Mouse (Mus musculus) ES-Bruce4 (cell line): ENCODE measurements around the gene Akna. TPM values are rescaled to one million over a fixed set of nuclear protein-coding genes. Genes with fewer than 3 reads are reported as not detected.

ENCODE experiments used
- H3K27ac ChIP-seq: 2 replicates; pipeline ENCODE4 v1.5.1; 2012; ENCODE audit warnings: low read length, inconsistent platforms; ENCODE audit not compliant: insufficient read depth
- H3K27me3 ChIP-seq: 2 replicates; pipeline ENCODE4 v1.6.1; 2012; ENCODE audit warnings: mild to moderate bottlenecking, low read length, inconsistent platforms; ENCODE audit not compliant: control insufficient read depth, poor library complexity, insufficient read depth, severe bottlenecking
- H3K36me3 ChIP-seq: 2 replicates; pipeline ENCODE4 v1.6.1; 2012; ENCODE audit warnings: inconsistent platforms, mild to moderate bottlenecking, low read length, moderate library complexity; ENCODE audit not compliant: control insufficient read depth, poor library complexity, insufficient read depth, severe bottlenecking
- H3K4me1 ChIP-seq: one replicate; pipeline ENCODE4 v1.8.1; 2011; ENCODE audit warnings: low read length; ENCODE audit not compliant: control insufficient read depth, insufficient read depth
- H3K4me3 ChIP-seq: 2 replicates; pipeline ENCODE4 v1.5.1; 2011; ENCODE audit warnings: low read depth, mild to moderate bottlenecking, low read length
- H3K9ac ChIP-seq: 2 replicates; pipeline ENCODE4 v1.6.1; 2012; ENCODE audit warnings: low read depth, mild to moderate bottlenecking, inconsistent platforms; ENCODE audit not compliant: poor library complexity, severe bottlenecking
- H3K9me3 ChIP-seq: replicated peaks from 2 replicates; pipeline ENCODE4 v1.6.1; 2012; ENCODE audit warnings: mild to moderate bottlenecking, low read length, inconsistent platforms; ENCODE audit not compliant: control insufficient read depth, poor library complexity, insufficient read depth, severe bottlenecking
- CTCF ChIP-seq: IDR thresholded peaks from one replicate; pipeline ENCODE4 v1.8.1; 2011; ENCODE audit warnings: low read depth, low read length
- EP300 ChIP-seq: IDR thresholded peaks from 2 replicates; pipeline ENCODE4 v1.6.1; 2011; ENCODE audit warnings: low read depth, low read length; ENCODE audit not compliant: insufficient read depth
- POLR2A ChIP-seq: IDR thresholded peaks from one replicate; pipeline ENCODE4 v1.8.1; 2011; ENCODE audit warnings: low read length; ENCODE audit not compliant: insufficient read depth
- polyA plus RNA-seq: library from polyadenylated mRNA; stranded (reverse); fragments of >200 nt; gene quantifications from 2 replicates; pipeline ENCODE4 v1.2.4, GENCODE M21; 2011; ENCODE audit warnings: low read depth; ENCODE audit not compliant: missing spikeins, insufficient read depth, insufficient read length

Akna gene
- polyA plus RNA-seq, 1 experiment: 4.0 TPM

DNA sequence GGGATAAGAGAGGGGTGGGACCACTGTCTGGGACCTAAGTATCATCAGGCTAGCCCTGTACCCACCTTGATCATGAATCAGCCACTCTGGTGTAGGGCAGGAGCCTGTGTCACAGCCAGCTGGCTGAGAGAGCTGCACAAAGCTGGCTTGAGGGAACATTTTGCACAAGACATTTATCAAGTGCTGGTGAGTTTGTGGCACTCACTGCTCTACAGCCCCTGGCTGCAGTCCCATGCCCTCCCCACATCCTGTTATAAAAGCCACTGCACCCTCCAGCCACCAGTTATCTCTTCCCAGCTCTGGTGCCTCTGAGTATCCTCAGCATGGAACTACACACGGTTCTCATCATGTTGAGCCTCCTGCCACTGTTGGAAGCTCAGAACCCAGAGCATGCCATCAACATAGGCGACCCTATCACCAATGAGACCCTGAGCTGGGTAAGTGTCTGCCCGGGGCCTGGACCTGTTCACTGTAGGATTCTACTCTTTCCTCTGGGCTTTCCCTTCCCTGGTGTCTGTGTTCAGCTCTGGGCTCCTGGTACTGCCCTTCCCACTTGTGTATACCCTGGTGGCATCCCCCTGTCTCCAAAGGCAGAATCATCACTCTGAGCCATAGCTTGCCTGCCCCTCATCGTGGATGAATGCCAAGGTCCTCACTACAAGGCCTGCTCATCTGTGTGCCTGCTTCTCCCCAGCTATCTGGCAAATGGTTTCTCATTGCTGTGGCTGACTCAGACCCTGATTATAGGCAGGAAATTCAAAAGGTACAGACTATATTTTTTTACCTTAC is 47.1 kb downstream of the Akna start, which contains the start of gene Orm3:
Gene Orm3 (plus strand): TSS at position 286 of the 789 bp plus-strand sequence.
- H3K36me3 ChIP-seq: no peaks in the 10 kb centered on the region
- no peak within 1 kb of the TSS for H3K27ac ChIP-seq
- TF ChIP-seq POLR2A: no peak
- TF ChIP-seq EP300: no peak
- no peak for TF ChIP-seq CTCF
- no peaks in the 10 kb centered on the region for H3K4me1 ChIP-seq
- H3K9ac ChIP-seq: no peak within 1 kb of the TSS
- H3K4me3 ChIP-seq: no peak within 1 kb of the TSS
- H3K9me3 ChIP-seq: no peaks in the 10 kb centered on the region
- H3K27me3 ChIP-seq: no peaks in the 10 kb centered on the region

DNA sequence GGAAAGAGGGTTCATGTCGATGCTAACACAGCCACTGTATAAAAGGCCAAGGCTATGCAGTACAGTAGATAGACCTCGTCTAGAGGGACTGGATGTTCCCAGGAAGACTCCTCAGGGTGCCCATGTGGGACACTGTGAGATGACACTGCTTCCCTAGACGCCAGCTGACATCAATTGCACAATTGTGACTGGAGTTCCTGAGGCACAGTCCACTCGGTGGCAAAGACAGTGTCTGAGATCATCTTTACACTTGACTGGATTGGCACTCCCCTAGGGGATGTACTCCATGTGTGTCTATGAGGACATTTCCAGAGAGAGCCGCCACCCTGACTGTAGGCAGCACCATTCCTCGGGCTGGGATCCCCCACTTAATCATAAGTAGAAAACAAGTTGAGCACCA is 54.6 kb downstream of the Akna start:
- Histone ChIP-seq H3K36me3 (no peaks in the 10 kb centered on the region), H3K9ac (no peak overlapping the region), H3K27me3 (no peaks in the 10 kb centered on the region), H3K27ac (no peak overlapping the region), H3K4me1 (no peaks in the 10 kb centered on the region), H3K9me3 (no peaks in the 10 kb centered on the region), H3K4me3 (no peak overlapping the region)
- TF ChIP-seq CTCF: no peak
- TF ChIP-seq EP300: no peak
- TF ChIP-seq POLR2A: no peak

DNA sequence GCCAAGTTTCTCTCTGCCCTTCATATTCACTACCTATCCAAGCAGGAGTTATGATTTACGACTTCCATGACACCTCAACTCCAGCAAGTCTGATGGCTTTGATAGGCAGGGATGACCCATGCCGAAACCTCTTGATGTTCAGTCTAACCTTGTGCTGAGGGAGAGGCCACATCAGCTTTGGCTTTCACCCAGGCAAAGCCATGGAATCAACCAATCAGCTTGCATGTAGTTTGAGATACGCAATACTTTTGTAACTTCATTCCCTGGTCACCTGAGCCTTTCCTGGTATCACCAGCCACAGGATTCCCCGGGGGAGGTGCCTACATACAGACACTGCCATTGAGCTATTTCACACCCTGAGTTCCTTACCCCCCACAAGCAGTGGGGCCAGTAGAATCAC is 56.5 kb downstream of the Akna start:
- no peaks in the 10 kb centered on the region for H3K36me3 ChIP-seq
- H3K4me3 ChIP-seq: no peak overlapping the region
- no peak for TF ChIP-seq EP300
- no peak for TF ChIP-seq POLR2A
- no peak for TF ChIP-seq CTCF
- H3K9me3 ChIP-seq: no peaks in the 10 kb centered on the region
- H3K9ac ChIP-seq: no peak overlapping the region
- H3K4me1 ChIP-seq: no peaks in the 10 kb centered on the region
- H3K27ac ChIP-seq: no peak overlapping the region
- H3K27me3 ChIP-seq: no peaks in the 10 kb centered on the region

DNA sequence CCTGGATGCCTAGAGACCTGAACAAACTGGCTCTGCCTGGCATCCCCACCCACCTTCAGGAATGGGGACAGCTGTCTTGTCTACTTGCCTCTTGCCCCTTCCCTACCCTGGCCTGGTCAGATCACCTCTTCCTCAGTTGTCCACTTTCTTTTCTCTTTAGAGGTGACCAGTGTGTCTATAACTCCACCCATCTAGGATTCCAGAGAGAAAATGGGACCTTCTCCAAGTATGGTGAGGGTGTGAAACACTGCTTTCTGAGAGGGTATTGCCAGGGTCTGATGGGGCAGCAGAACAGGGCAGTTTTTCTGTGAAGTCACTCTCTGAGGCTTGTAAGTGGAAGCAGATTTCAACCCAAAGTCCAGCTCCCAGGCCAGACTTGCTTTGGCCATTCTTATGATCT is 57.9 kb downstream of the Akna start:
- TF ChIP-seq EP300 (no peak), CTCF (no peak)
- H3K4me1 ChIP-seq: no peaks in the 10 kb centered on the region
- H3K27ac ChIP-seq: no peak overlapping the region
- H3K27me3 ChIP-seq: no peaks in the 10 kb centered on the region
- no peaks in the 10 kb centered on the region for H3K9me3 ChIP-seq
- no peaks in the 10 kb centered on the region for H3K36me3 ChIP-seq
- no peak overlapping the region for H3K4me3 ChIP-seq
- no peak overlapping the region for H3K9ac ChIP-seq

DNA sequence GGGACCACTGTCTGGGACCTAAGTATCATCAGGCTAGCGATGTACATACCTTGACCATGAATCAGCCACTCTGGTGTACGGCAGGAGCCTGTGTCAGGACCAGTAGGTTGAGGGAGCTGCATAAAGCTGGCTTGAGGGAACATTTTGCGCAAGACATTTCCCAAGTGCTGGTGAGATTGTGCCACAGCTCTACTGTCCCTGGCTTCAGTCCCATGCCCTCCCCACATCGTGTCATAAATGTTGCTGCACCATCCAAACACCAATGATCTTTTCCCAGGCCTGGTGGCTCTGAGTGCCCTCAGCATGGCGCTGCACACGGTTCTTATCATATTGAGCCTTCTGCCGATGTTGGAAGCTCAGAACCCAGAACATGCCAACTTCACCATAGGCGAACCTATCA is 58.9 kb downstream of the Akna start, which contains the start of gene Orm1:
Gene Orm1 (plus strand): TSS at position 266 of the 400 bp plus-strand sequence.
- H3K27me3 ChIP-seq: no peaks in the 10 kb centered on the region
- TF ChIP-seq POLR2A (no peak), CTCF (no peak), EP300 (no peak)
- no peaks in the 10 kb centered on the region for H3K36me3 ChIP-seq
- H3K4me3 ChIP-seq: no peak within 1 kb of the TSS
- H3K9ac ChIP-seq: no peak within 1 kb of the TSS
- no peaks in the 10 kb centered on the region for H3K4me1 ChIP-seq
- H3K9me3 ChIP-seq: no peaks in the 10 kb centered on the region
- H3K27ac ChIP-seq: no peak within 1 kb of the TSS

DNA sequence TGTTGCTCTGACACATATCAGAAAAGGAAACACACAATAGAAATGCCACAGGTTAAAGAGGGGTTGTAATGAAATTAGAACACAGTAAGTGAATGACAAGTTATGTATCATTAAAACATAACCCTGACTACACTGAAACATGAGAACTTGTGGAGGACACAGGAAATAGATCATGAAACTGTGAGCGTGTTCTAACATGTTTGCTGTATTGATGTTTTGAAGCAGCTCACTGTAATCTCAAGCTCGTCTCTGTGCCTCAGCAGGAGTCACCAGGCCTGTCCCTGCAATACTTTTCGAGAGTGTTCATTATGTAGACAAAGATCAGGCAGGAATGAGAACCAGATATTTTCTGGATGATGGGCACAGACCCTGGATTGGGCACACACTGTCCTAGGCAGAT is 59.5 kb downstream of the Akna start:
- no peaks in the 10 kb centered on the region for H3K27me3 ChIP-seq
- TF ChIP-seq EP300: no peak
- TF ChIP-seq POLR2A: no peak
- TF ChIP-seq CTCF: no peak
- H3K4me1 ChIP-seq: no peaks in the 10 kb centered on the region
- no peak overlapping the region for H3K27ac ChIP-seq
- no peak overlapping the region for H3K9ac ChIP-seq
- H3K4me3 ChIP-seq: no peak overlapping the region
- no peaks in the 10 kb centered on the region for H3K9me3 ChIP-seq
- H3K36me3 ChIP-seq: no peaks in the 10 kb centered on the region
